Mouse (Mus musculus) liver, embryonic 14.5 days (tissue): ENCODE measurements at regions not wholly inside any gene's neighbourhood (a gene's known extent, or its start where the extent isn't known, plus 50 kb on each side); places are given as distances from the start of the nearest gene placed in this dataset.

Experiments used
- ATAC-seq: fragments of 200-750 bp; cut with Nextera tagmentation; 2 replicates; pipeline ENCODE4 v1.8.0; 2017; ENCODE audit warnings: moderate number of reproducible peaks, mild to moderate bottlenecking, moderate library complexity; ENCODE audit not compliant: insufficient read depth
- DNase-seq, 3 experiments: peaks; one replicate each; pipeline ENCODE4 v3.0.0-alpha.2; 2012 to 2013; ENCODE audit warnings: low read depth in 3 of 3, low spot score in 3 of 3
- H3K27ac ChIP-seq: fragments of 300-500 bp; sonication (generic); 2 replicates; pipeline ENCODE4 v1.5.1; 2014; ENCODE audit warnings: moderate library complexity, mild to moderate bottlenecking, control low read depth, inconsistent platforms
- H3K27me3 ChIP-seq: fragments of 300-500 bp; sonication (generic); 2 replicates; pipeline ENCODE4 v1.6.1; 2014; ENCODE audit warnings: mild to moderate bottlenecking, low read length, moderate library complexity; ENCODE audit not compliant: control insufficient read depth, insufficient read depth
- H3K36me3 ChIP-seq: fragments of 300-500 bp; sonication (generic); replicated peaks from 2 replicates; pipeline ENCODE4 v1.6.1; 2014; ENCODE audit warnings: low read depth; ENCODE audit not compliant: control insufficient read depth, insufficient read depth
- H3K4me1 ChIP-seq, 2 experiments: fragments of 200-500 bp in 1 of 2; fragments of 300-500 bp in 1 of 2; sonication (generic) in 1 of 2; replicated peaks; 2 replicates each; pipeline ENCODE4 v1.6.1; 2012 to 2014; ENCODE audit warnings: antibody characterized with exemption in 1 of 2, inconsistent platforms in 1 of 2, low read length in 1 of 2; ENCODE audit not compliant: control insufficient read depth in 2 of 2, insufficient read depth in 2 of 2
- H3K4me2 ChIP-seq: fragments of 300-500 bp; sonication (generic); 2 replicates; pipeline ENCODE4 v1.6.1; 2014; ENCODE audit warnings: low read depth, mild to moderate bottlenecking, control low read depth, moderate library complexity
- H3K4me3 ChIP-seq, 2 experiments: fragments of 200-500 bp in 1 of 2; fragments of 300-500 bp in 1 of 2; sonication (generic) in 1 of 2; 2 replicates each; pipeline ENCODE4 v1.5.1; 2012 to 2014; ENCODE audit warnings: low read depth in 2 of 2, low read length in 2 of 2, mild to moderate bottlenecking in 2 of 2, control low read depth in 1 of 2, inconsistent platforms in 1 of 2, moderate library complexity in 1 of 2; ENCODE audit not compliant: insufficient read depth in 1 of 2
- H3K9ac ChIP-seq: fragments of 300-500 bp; sonication (generic); replicated peaks from 2 replicates; pipeline ENCODE4 v1.6.1; 2014; ENCODE audit warnings: mild to moderate bottlenecking, control low read depth, moderate library complexity
- H3K9me3 ChIP-seq: fragments of 300-500 bp; sonication (generic); 2 replicates; pipeline ENCODE4 v1.6.1; 2016; ENCODE audit warnings: low read length, mixed read lengths; ENCODE audit not compliant: control insufficient read depth
- CTCF ChIP-seq: IDR thresholded peaks from 2 replicates; pipeline ENCODE4 v1.5.1; 2016; ENCODE audit warnings: antibody characterized with exemption, low read depth, control low read depth
- EP300 ChIP-seq: IDR thresholded peaks from 2 replicates; pipeline ENCODE4 v1.6.1; 2016; ENCODE audit warnings: antibody characterized with exemption, low read depth
- WGBS: fragments of 180-500 bp; shearing (Covaris S2); extraction: QIAGEN DNeasy Blood & Tissue Kit; methylation state at CpG from one replicate; pipeline ENCODE4 v1.1.7; 2014; ENCODE audit not compliant: insufficient replicate concordance; 5-methylcytosine and 5-hydroxymethylcytosine counted together

- H3K27me3 ChIP-seq, result no peaks in the 10 kb centered on the region
- TF ChIP-seq EP300 (no peak), CTCF (no peak)
- DNase-seq, result no peak
- H3K4me1 ChIP-seq, result no peaks in the 10 kb centered on the region
- no peak overlapping the region for H3K27ac ChIP-seq
- no peaks in the 10 kb centered on the region for H3K9me3 ChIP-seq
- H3K36me3 ChIP-seq, result no peaks in the 10 kb centered on the region
- no peak for ATAC-seq
- WGBS, result 45% methylated on average over 2 of the region's 2 CpGs
- no peak overlapping the region for H3K4me3 ChIP-seq
- no peak overlapping the region for H3K9ac ChIP-seq
- no peak overlapping the region for H3K4me2 ChIP-seq
Observed at GRCm38 (mm10) chr8:86401946-86402345, 178.5 kb downstream of the Abcc12 start.

- H3K4me3 ChIP-seq, result no peak overlapping the region
- H3K4me2 ChIP-seq, result no peak overlapping the region
- no peaks in the 10 kb centered on the region for H3K36me3 ChIP-seq
- H3K9me3 ChIP-seq, result no peaks in the 10 kb centered on the region
- 45% methylated on average over 3 of the region's 3 CpGs for WGBS
- TF ChIP-seq CTCF (no peak), EP300 (no peak)
- DNase-seq, result no peak
- H3K27me3 ChIP-seq, result no peaks in the 10 kb centered on the region
- no peak for ATAC-seq
- no peaks in the 10 kb centered on the region for H3K4me1 ChIP-seq
- H3K27ac ChIP-seq, result no peak overlapping the region
- H3K9ac ChIP-seq, result no peak overlapping the region
Observed at GRCm38 (mm10) chr8:86395121-86395520, 185.4 kb downstream of the Abcc12 start.

- 68% methylated on average over 1 of the region's 1 CpGs for WGBS
- no peaks in the 10 kb centered on the region for H3K9me3 ChIP-seq
- H3K4me2 ChIP-seq, result no peak overlapping the region
- no peaks in the 10 kb centered on the region for H3K36me3 ChIP-seq
- no peak for TF ChIP-seq CTCF
- no peak for TF ChIP-seq EP300
- no peak overlapping the region for H3K9ac ChIP-seq
- no peak overlapping the region for H3K27ac ChIP-seq
- ATAC-seq (no peak), DNase-seq (no peak)
- H3K4me3 ChIP-seq, result no peak overlapping the region
- no peaks in the 10 kb centered on the region for H3K27me3 ChIP-seq
- H3K4me1 ChIP-seq, result no peaks in the 10 kb centered on the region
Observed at GRCm38 (mm10) chr8:86393835-86394234, 186.7 kb downstream of the Abcc12 start.

GRCm38 (mm10) chr8:86393374-86393773 is 187.1 kb downstream of the Abcc12 start:
- 58% methylated on average over 2 of the region's 2 CpGs for WGBS
- Histone ChIP-seq H3K27me3 (no peaks in the 10 kb centered on the region), H3K36me3 (no peaks in the 10 kb centered on the region), H3K4me3 (no peak overlapping the region), H3K9me3 (no peaks in the 10 kb centered on the region), H3K4me2 (no peak overlapping the region), H3K4me1 (no peaks in the 10 kb centered on the region), H3K27ac (no peak overlapping the region), H3K9ac (no peak overlapping the region)
- TF ChIP-seq CTCF (no peak), EP300 (no peak)
- DNase-seq, result no peak
- ATAC-seq, result no peak

- Histone ChIP-seq H3K27me3 (no peaks in the 10 kb centered on the region), H3K4me2 (no peak overlapping the region), H3K9ac (no peak overlapping the region), H3K36me3 (no peaks in the 10 kb centered on the region), H3K4me3 (no peak overlapping the region), H3K27ac (no peak overlapping the region), H3K4me1 (no peaks in the 10 kb centered on the region), H3K9me3 (no peaks in the 10 kb centered on the region)
- DNase-seq (no peak), ATAC-seq (no peak)
- TF ChIP-seq CTCF, result no peak
- TF ChIP-seq EP300, result no peak
- 71% methylated on average over 8 of the region's 8 CpGs for WGBS
Observed at GRCm38 (mm10) chr8:86390715-86391114, 189.8 kb downstream of the Abcc12 start.
